ENCODE assay signal across 11 mouse cellular contexts in the genomic region with DNA sequence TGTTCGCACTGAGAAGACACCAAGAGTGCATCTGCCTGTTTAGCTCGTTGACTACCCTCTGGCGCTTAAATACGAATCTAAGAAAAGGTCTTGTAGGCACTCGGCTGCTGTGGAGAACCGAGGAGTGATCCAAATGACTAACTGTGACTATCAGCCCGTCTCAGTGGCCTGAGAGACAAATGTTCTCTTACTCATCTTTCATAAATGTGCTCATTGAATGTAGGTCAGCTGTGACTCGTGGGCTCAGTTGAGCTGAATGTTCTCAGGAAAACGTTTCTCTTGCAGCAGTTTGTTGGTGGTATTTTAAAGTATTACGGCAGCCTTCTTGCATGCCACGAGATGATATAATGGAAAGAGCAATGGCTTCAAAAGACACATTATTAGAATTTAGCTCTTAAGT. TPM values are rescaled to one million over a fixed set of nuclear protein-coding genes. Genes with fewer than 3 reads are reported as not detected.
DNase-seq lines count a peak whose midpoint lies in the region.
"Had no signal": no experiment of that assay in that cellular context is flagged by ENCODE, and none has a peak within 500 bp of the region (broad histone marks: within the 10 kb centered on the region; RNA-seq: fewer than 3 reads in every experiment).

No protein-coding gene starts in this region.

- peak; percentile 9 for DNase-seq in gastrocnemius, adult 18-20 months (ENCODE audit: low spot score)
- DNase-seq in gastrocnemius, adult 8-10 months (ENCODE audit: low spot score in 2 of 2): no peak
- DNase-seq in right cerebral cortex, adult 18-20 months: peak; percentile 63
- DNase-seq in right cerebral cortex, postnatal 14 days: no peak
- peak; percentile 32 for DNase-seq in adrenal gland, postnatal 14 days
- DNase-seq in cerebellum, adult 8-10 months: no peak
- DNase-seq in embryo, embryonic 10.5 days (ENCODE audit: low spot score): no peak
- DNase-seq: cerebellum, adult 2 months; spleen, adult 18-20 months; thymus, postnatal 25 days had no signal

RNA-seq across cellular contexts. Expression of gene Scrg1, which starts 24.8 kb away (rescaled TPM):
- total RNA-seq in gastrocnemius, adult 18-20 months (2021): not detected
- not detected for total RNA-seq in gastrocnemius, adult 8-10 months (2022)
- total RNA-seq in adrenal gland, postnatal 14 days (2021): 0.52 and 0.94 TPM in 2 replicates
- total RNA-seq: G1E had no signal

RNA-seq across cellular contexts. Expression of gene Sap30, which starts 56.8 kb away (rescaled TPM):
- 10 to 100 TPM in 1 of 2 experiments, 1 to 10 TPM in 1; 6.7 to 14.4 TPM for total RNA-seq in gastrocnemius, adult 18-20 months (2021)
- 10 to 100 TPM in 3 of 4 experiments, 1 to 10 TPM in 1; 8.7 to 11.0 (median 10.6) TPM for total RNA-seq in gastrocnemius, adult 8-10 months (2022)
- 11.6 and 12.0 TPM in 2 replicates for total RNA-seq in adrenal gland, postnatal 14 days (2021)

Comparison
In these comparisons a context has a peak if more than half of its experiments do, and no peak if none do; other contexts are left out.
1. DNase-seq: peak in gastrocnemius, adult 18-20 months (single experiment), right cerebral cortex, adult 18-20 months (single experiment) and adrenal gland, postnatal 14 days (single experiment); none in gastrocnemius, adult 8-10 months (0 of 2), right cerebral cortex, postnatal 14 days (single experiment), cerebellum, adult 8-10 months (single experiment) and embryo, embryonic 10.5 days (single experiment).